Mouse (Mus musculus) bone marrow, adult 2 months (tissue): ENCODE results near the gene Fto.

Source experiments
- CTCF ChIP-seq: fragments of 200-500 bp; IDR thresholded peaks from 2 replicates; pipeline ENCODE4 v1.5.1; 2011; ENCODE audit warnings: low read length, control low read depth; ENCODE audit not compliant: control insufficient read depth, insufficient read depth
- POLR2A ChIP-seq: fragments of 200-500 bp; IDR thresholded peaks from 2 replicates; pipeline ENCODE4 v1.6.1; 2011; ENCODE audit warnings: low read depth, mild to moderate bottlenecking, control low read depth, low read length, borderline replicate concordance; ENCODE audit not compliant: control insufficient read depth

- TF ChIP-seq POLR2A (no peak), CTCF (no peak)
These were observed 253.2 kb downstream of the Fto start for GRCm38 (mm10) chr8:91566503-91566869.
